Mouse (Mus musculus): ENCODE data around the gene Rfx4. TPM values are rescaled to one million over a fixed set of nuclear protein-coding genes. Genes with fewer than 3 reads are reported as not detected.

The Rfx4 gene
- polyA plus RNA-seq, 1 experiment, result 0.70 TPM

- Histone ChIP-seq H3K4me1 (ENCODE audit: control insufficient read depth, insufficient read depth, low read length) (no peaks in the 10 kb centered on the region), H3K4me3 (ENCODE audit: insufficient read depth, low read length) (no peak overlapping the region), H3K27ac (ENCODE audit: insufficient read depth, low read length) (no peak overlapping the region)
- no peak for TF ChIP-seq CTCF (IDR thresholded peaks at IDR 0.05; ENCODE audit: borderline replicate concordance, insufficient read depth, low read length)
- TF ChIP-seq POLR2A (IDR thresholded peaks at IDR 0.05; ENCODE audit: low read depth, low read length), result no peak
These were observed 73.1 kb downstream of the Rfx4 start for GRCm38 (mm10) chr10:84829009-84829408.

GRCm38 (mm10) chr10:84835596-84835995 lies 79.7 kb downstream of the Rfx4 start:
- H3K4me1 ChIP-seq (ENCODE audit: control insufficient read depth, insufficient read depth, low read length), result no peaks in the 10 kb centered on the region
- H3K4me3 ChIP-seq (ENCODE audit: insufficient read depth, low read length), result no peak overlapping the region
- TF ChIP-seq CTCF (IDR thresholded peaks at IDR 0.05; ENCODE audit: borderline replicate concordance, insufficient read depth, low read length), result no peak
- TF ChIP-seq POLR2A (IDR thresholded peaks at IDR 0.05; ENCODE audit: low read depth, low read length), result no peak
- H3K27ac ChIP-seq (ENCODE audit: insufficient read depth, low read length), result no peak overlapping the region

GRCm38 (mm10) chr10:84836104-84836503 lies 80.2 kb downstream of the Rfx4 start:
- Histone ChIP-seq H3K4me1 (ENCODE audit: control insufficient read depth, insufficient read depth, low read length) (no peaks in the 10 kb centered on the region), H3K27ac (ENCODE audit: insufficient read depth, low read length) (no peak overlapping the region), H3K4me3 (ENCODE audit: insufficient read depth, low read length) (no peak overlapping the region)
- TF ChIP-seq POLR2A (IDR thresholded peaks at IDR 0.05; ENCODE audit: low read depth, low read length) (no peak), CTCF (IDR thresholded peaks at IDR 0.05; ENCODE audit: borderline replicate concordance, insufficient read depth, low read length) (no peak)

- TF ChIP-seq POLR2A (IDR thresholded peaks at IDR 0.05; ENCODE audit: low read depth, low read length), result no peak
- TF ChIP-seq CTCF (IDR thresholded peaks at IDR 0.05; ENCODE audit: borderline replicate concordance, insufficient read depth, low read length), result no peak
These were observed 81.5 kb downstream of the Rfx4 start for GRCm38 (mm10) chr10:84837355-84837754.

GRCm38 (mm10) chr10:84838850-84839473 lies 83.1 kb downstream of the Rfx4 start:
- no peaks in the 10 kb centered on the region for H3K4me1 ChIP-seq (ENCODE audit: control insufficient read depth, insufficient read depth, low read length)
- H3K27ac ChIP-seq (ENCODE audit: insufficient read depth, low read length), result no peak overlapping the region
- TF ChIP-seq CTCF (IDR thresholded peaks at IDR 0.05; ENCODE audit: borderline replicate concordance, insufficient read depth, low read length) (no peak), POLR2A (IDR thresholded peaks at IDR 0.05; ENCODE audit: low read depth, low read length) (no peak)
- H3K4me3 ChIP-seq (ENCODE audit: insufficient read depth, low read length), result no peak overlapping the region

More at GRCm38 (mm10) chr10:84837355-84837754, 81.5 kb downstream of the Rfx4 start:
- no peak overlapping the region for H3K27ac ChIP-seq (ENCODE audit: insufficient read depth, low read length)
- H3K4me3 ChIP-seq (ENCODE audit: insufficient read depth, low read length), result no peak overlapping the region
- H3K4me1 ChIP-seq (ENCODE audit: control insufficient read depth, insufficient read depth, low read length), result no peaks in the 10 kb centered on the region

- no peak for TF ChIP-seq POLR2A (IDR thresholded peaks at IDR 0.05; ENCODE audit: low read depth, low read length)
- TF ChIP-seq CTCF (IDR thresholded peaks at IDR 0.05; ENCODE audit: borderline replicate concordance, insufficient read depth, low read length), result no peak
- H3K4me1 ChIP-seq (ENCODE audit: control insufficient read depth, insufficient read depth, low read length), result no peaks in the 10 kb centered on the region
- no peak overlapping the region for H3K27ac ChIP-seq (ENCODE audit: insufficient read depth, low read length)
These were observed 90.8 kb downstream of the Rfx4 start for GRCm38 (mm10) chr10:84846638-84847037.

GRCm38 (mm10) chr10:84851981-84852979 lies 96.4 kb downstream of the Rfx4 start:
- no peak overlapping the region for H3K27ac ChIP-seq (ENCODE audit: insufficient read depth, low read length)
- H3K4me3 ChIP-seq (ENCODE audit: insufficient read depth, low read length), result no peak overlapping the region
- H3K4me1 ChIP-seq (ENCODE audit: control insufficient read depth, insufficient read depth, low read length), result no peaks in the 10 kb centered on the region
- TF ChIP-seq POLR2A (IDR thresholded peaks at IDR 0.05; ENCODE audit: low read depth, low read length) (no peak), CTCF (IDR thresholded peaks at IDR 0.05; ENCODE audit: borderline replicate concordance, insufficient read depth, low read length) (no peak)

More at GRCm38 (mm10) chr10:84846638-84847037, 90.8 kb downstream of the Rfx4 start:
- no peak overlapping the region for H3K4me3 ChIP-seq (ENCODE audit: insufficient read depth, low read length)

- TF ChIP-seq CTCF (IDR thresholded peaks at IDR 0.05; ENCODE audit: borderline replicate concordance, insufficient read depth, low read length) (no peak), POLR2A (IDR thresholded peaks at IDR 0.05; ENCODE audit: low read depth, low read length) (no peak)
- H3K27ac ChIP-seq (ENCODE audit: insufficient read depth, low read length), result no peak overlapping the region
- no peaks in the 10 kb centered on the region for H3K4me1 ChIP-seq (ENCODE audit: control insufficient read depth, insufficient read depth, low read length)
- no peak overlapping the region for H3K4me3 ChIP-seq (ENCODE audit: insufficient read depth, low read length)
These were observed 98.2 kb downstream of the Rfx4 start for GRCm38 (mm10) chr10:84854059-84854458.

GRCm38 (mm10) chr10:84855466-84855865 lies 99.6 kb downstream of the Rfx4 start:
- H3K4me3 ChIP-seq (ENCODE audit: insufficient read depth, low read length), result no peak overlapping the region
- H3K4me1 ChIP-seq (ENCODE audit: control insufficient read depth, insufficient read depth, low read length), result no peaks in the 10 kb centered on the region
- H3K27ac ChIP-seq (ENCODE audit: insufficient read depth, low read length), result no peak overlapping the region
- TF ChIP-seq POLR2A (IDR thresholded peaks at IDR 0.05; ENCODE audit: low read depth, low read length), result no peak
- no peak for TF ChIP-seq CTCF (IDR thresholded peaks at IDR 0.05; ENCODE audit: borderline replicate concordance, insufficient read depth, low read length)

- TF ChIP-seq POLR2A (IDR thresholded peaks at IDR 0.05; ENCODE audit: low read depth, low read length) (no peak), CTCF (IDR thresholded peaks at IDR 0.05; ENCODE audit: borderline replicate concordance, insufficient read depth, low read length) (no peak)
- Histone ChIP-seq H3K27ac (ENCODE audit: insufficient read depth, low read length) (no peak overlapping the region), H3K4me3 (ENCODE audit: insufficient read depth, low read length) (no peak overlapping the region), H3K4me1 (ENCODE audit: control insufficient read depth, insufficient read depth, low read length) (no peaks in the 10 kb centered on the region)
These were observed 102.5 kb downstream of the Rfx4 start for GRCm38 (mm10) chr10:84858371-84858770.

Data from embryonic fibroblast, embryonic 13.5 days (primary cell).